Comparison of ENCODE assay signal across 8 mouse cellular contexts in genomic region chr16:11035790-11036431, GRCm38 (mm10). TPM values are rescaled to one million over a fixed set of nuclear protein-coding genes. Genes with fewer than 3 reads are reported as not detected.
A peak's percentile ranks its signal among the peaks of the same experiment; 100 is the strongest.
DNase-seq lines count a peak whose midpoint lies in the region; ATAC-seq and TF ChIP-seq lines count a peak whose summit lies in the region.

No protein-coding gene starts in this region.

- TF ChIP-seq CTCF in cortical plate, adult 2 months (IDR thresholded peaks at IDR 0.05; ENCODE audit: extremely low read depth, insufficient read depth, low read length): peak; percentile 82

- no peak overlapping the region for H3K4me2 ChIP-seq in midbrain, embryonic 16.5 days (ENCODE audit: low read length)
- no peak overlapping the region for H3K4me2 ChIP-seq in intestine, embryonic 14.5 days (ENCODE audit: low read length)
- H3K4me2 ChIP-seq in midbrain, embryonic 14.5 days (ENCODE audit: low read length): no peak overlapping the region

- H3K9me3 ChIP-seq in midbrain, embryonic 10.5 days (replicated peaks): no peaks in the 10 kb centered on the region
- H3K9me3 ChIP-seq in midbrain, embryonic 16.5 days (replicated peaks; ENCODE audit: control insufficient read depth, low read length, poor library complexity, severe bottlenecking): no peaks in the 10 kb centered on the region
- H3K9me3 ChIP-seq in intestine, embryonic 14.5 days (ENCODE audit: control insufficient read depth, low read length): no peaks in the 10 kb centered on the region
- H3K9me3 ChIP-seq in midbrain, embryonic 14.5 days (ENCODE audit: control insufficient read depth, low read length): no peaks in the 10 kb centered on the region

- no peak for TF ChIP-seq POLR2A in cortical plate, adult 2 months (IDR thresholded peaks at IDR 0.05; ENCODE audit: extremely low read depth, insufficient read depth, low read length)

- intact Hi-C loops in left cerebral cortex, postnatal 36 days (cut with DNase I): loop anchor here (2.0 kb wide), 1 partner anchor 73 kb away; no protein-coding TSS in a partner anchor

- peak overlapping the region; percentile 38; the same call in 1 of the 2 replicates for H3K27ac ChIP-seq in midbrain, embryonic 10.5 days (replicated peaks)
- no peak overlapping the region for H3K27ac ChIP-seq in midbrain, embryonic 16.5 days (ENCODE audit: low read length)
- H3K27ac ChIP-seq in cortical plate, adult 2 months (ENCODE audit: insufficient read depth, low read length): no peak overlapping the region
- H3K27ac ChIP-seq in intestine, embryonic 14.5 days (ENCODE audit: low read depth): no peak overlapping the region
- no peak overlapping the region for H3K27ac ChIP-seq in midbrain, embryonic 14.5 days (replicated peaks; ENCODE audit: low read depth, low read length)

- DNase-seq in midbrain, embryonic 10.5 days (ENCODE audit: low spot score): peak; percentile 85
- DNase-seq in gastrocnemius, postnatal 4 days (ENCODE audit: low spot score in 2 of 2): peak; percentile 50 to 72
- peak; percentile 92 for DNase-seq in intestine, embryonic 14.5 days (ENCODE audit: low spot score)
- peak; percentile 41 to 59 for DNase-seq in left cerebral cortex, postnatal 36 days (ENCODE audit: low spot score in 2 of 2)
- DNase-seq in midbrain, embryonic 14.5 days: peak; percentile 83
- DNase-seq in spleen, adult 12 weeks (ENCODE audit: low spot score): peak; percentile 53

- no peaks in the 10 kb centered on the region for H3K36me3 ChIP-seq in midbrain, embryonic 10.5 days
- H3K36me3 ChIP-seq in midbrain, embryonic 16.5 days (ENCODE audit: control insufficient read depth, insufficient read depth, low read length): no peaks in the 10 kb centered on the region
- H3K36me3 ChIP-seq in intestine, embryonic 14.5 days (ENCODE audit: control insufficient read depth, insufficient read depth, low read length): no peaks in the 10 kb centered on the region
- no peaks in the 10 kb centered on the region for H3K36me3 ChIP-seq in midbrain, embryonic 14.5 days (ENCODE audit: control insufficient read depth, insufficient read depth, low read length)

- H3K4me1 ChIP-seq in midbrain, embryonic 10.5 days: peaks cover 8% of the 10 kb centered on the region
- no peaks in the 10 kb centered on the region for H3K4me1 ChIP-seq in midbrain, embryonic 16.5 days (ENCODE audit: control insufficient read depth, insufficient read depth, low read length)
- H3K4me1 ChIP-seq in cortical plate, adult 2 months (ENCODE audit: control insufficient read depth, insufficient read depth, low read length): no peaks in the 10 kb centered on the region
- no peaks in the 10 kb centered on the region for H3K4me1 ChIP-seq in intestine, embryonic 14.5 days (replicated peaks; ENCODE audit: control insufficient read depth, insufficient read depth, low read length)
- H3K4me1 ChIP-seq in midbrain, embryonic 14.5 days (ENCODE audit: control insufficient read depth, insufficient read depth, low read length): no peaks in the 10 kb centered on the region

- peak overlapping the region; percentile 2; the same call in 1 of the 2 replicates for H3K4me3 ChIP-seq in midbrain, embryonic 10.5 days
- H3K4me3 ChIP-seq in midbrain, embryonic 16.5 days (ENCODE audit: low read depth, low read length): no peak overlapping the region
- H3K4me3 ChIP-seq in cortical plate, adult 2 months (ENCODE audit: insufficient read depth, low read length): no peak overlapping the region
- no peak overlapping the region for H3K4me3 ChIP-seq in intestine, embryonic 14.5 days (ENCODE audit: low read depth, low read length)
- no peak overlapping the region for H3K4me3 ChIP-seq in midbrain, embryonic 14.5 days (replicated peaks; ENCODE audit: low read depth, low read length)

- 28% methylated on average over 15 of the region's 15 CpGs for WGBS in midbrain, embryonic 10.5 days
- 25% methylated on average over 15 of the region's 15 CpGs for WGBS in midbrain, embryonic 16.5 days
- 25% methylated on average over 15 of the region's 15 CpGs for WGBS in intestine, embryonic 14.5 days
- 22% methylated on average over 15 of the region's 15 CpGs for WGBS in midbrain, embryonic 14.5 days

- peaks cover 9% of the 10 kb centered on the region; the same call in 1 of the 2 replicates for H3K27me3 ChIP-seq in midbrain, embryonic 10.5 days (ENCODE audit: low read depth, poor library complexity, severe bottlenecking)
- no peaks in the 10 kb centered on the region for H3K27me3 ChIP-seq in midbrain, embryonic 16.5 days (ENCODE audit: control insufficient read depth, insufficient read depth, low read depth, low read length)
- H3K27me3 ChIP-seq in intestine, embryonic 14.5 days (replicated peaks; ENCODE audit: control insufficient read depth, insufficient read depth, low read length): no peaks in the 10 kb centered on the region
- no peaks in the 10 kb centered on the region for H3K27me3 ChIP-seq in midbrain, embryonic 14.5 days (ENCODE audit: control insufficient read depth, insufficient read depth, low read length)

- ATAC-seq in midbrain, embryonic 16.5 days: no peak
- ATAC-seq in intestine, embryonic 14.5 days (replicated peaks; ENCODE audit: low FRiP score, low TSS enrichment, low read depth): peak; percentile 57
- peak; percentile 62; the same call in 1 of the 2 replicates for ATAC-seq in midbrain, embryonic 14.5 days (ENCODE audit: low FRiP score, low TSS enrichment)

- no peak overlapping the region for H3K9ac ChIP-seq in midbrain, embryonic 16.5 days (ENCODE audit: low read depth, low read length)
- no peak overlapping the region for H3K9ac ChIP-seq in intestine, embryonic 14.5 days (ENCODE audit: low read length)
- H3K9ac ChIP-seq in midbrain, embryonic 14.5 days (replicated peaks; ENCODE audit: low read length): no peak overlapping the region

RNA-seq across cellular contexts. Expression of gene Snn, which starts 24.8 kb away (rescaled TPM):
- 86.7 and 106 TPM in 2 replicates for polyA plus RNA-seq in midbrain, embryonic 10.5 days (2016; fragmentation: Nextera tagmentation; extraction: Ambion mirVana)
- 129 and 134 TPM in 2 replicates for polyA plus RNA-seq in midbrain, embryonic 16.5 days (2015; fragmentation: Nextera tagmentation; extraction: Ambion mirVana)
- 174 and 183 TPM in 2 replicates for polyA plus RNA-seq in cortical plate, adult 2 months (2012; rRNA removed)
- total RNA-seq in gastrocnemius, postnatal 4 days (2021): 10 to 100 TPM; 27.8 to 31.6 TPM
- 33.7 and 42.8 TPM in 2 replicates for polyA plus RNA-seq in intestine, embryonic 14.5 days (2014; fragmentation: Nextera tagmentation; extraction: Ambion mirVana)
- total RNA-seq in left cerebral cortex, postnatal 36 days (2021): 100 to 1,000 TPM; 172 to 210 TPM
- polyA plus RNA-seq in midbrain, embryonic 14.5 days (2014; fragmentation: Nextera tagmentation; extraction: Ambion mirVana): 129 and 169 TPM in 2 replicates

RNA-seq across cellular contexts. Expression of gene Litaf, which starts 30.0 kb away (rescaled TPM):
- 97.9 and 106 TPM in 2 replicates for polyA plus RNA-seq in midbrain, embryonic 10.5 days (2016; fragmentation: Nextera tagmentation; extraction: Ambion mirVana)
- polyA plus RNA-seq in midbrain, embryonic 16.5 days (2015; fragmentation: Nextera tagmentation; extraction: Ambion mirVana): 22.7 and 25.4 TPM in 2 replicates
- polyA plus RNA-seq in cortical plate, adult 2 months (2012; rRNA removed): 37.0 and 45.0 TPM in 2 replicates
- 10 to 100 TPM; 49.1 to 53.1 TPM for total RNA-seq in gastrocnemius, postnatal 4 days (2021)
- polyA plus RNA-seq in intestine, embryonic 14.5 days (2014; fragmentation: Nextera tagmentation; extraction: Ambion mirVana): 106 and 112 TPM in 2 replicates
- 10 to 100 TPM; 11.1 to 13.0 TPM for total RNA-seq in left cerebral cortex, postnatal 36 days (2021)
- 20.7 and 32.0 TPM in 2 replicates for polyA plus RNA-seq in midbrain, embryonic 14.5 days (2014; fragmentation: Nextera tagmentation; extraction: Ambion mirVana)
